Mouse (Mus musculus) kidney, postnatal 10 days (tissue): Measurements from ENCODE around the gene Nlrp3.
A peak's percentile ranks its signal among the peaks of the same experiment; 100 is the strongest.

Source experiments
- DNase-seq: peaks from one replicate; pipeline ENCODE4 v3.0.0; 2021; ENCODE audit warnings: mixed read lengths

Gene Nlrp3

DNA sequence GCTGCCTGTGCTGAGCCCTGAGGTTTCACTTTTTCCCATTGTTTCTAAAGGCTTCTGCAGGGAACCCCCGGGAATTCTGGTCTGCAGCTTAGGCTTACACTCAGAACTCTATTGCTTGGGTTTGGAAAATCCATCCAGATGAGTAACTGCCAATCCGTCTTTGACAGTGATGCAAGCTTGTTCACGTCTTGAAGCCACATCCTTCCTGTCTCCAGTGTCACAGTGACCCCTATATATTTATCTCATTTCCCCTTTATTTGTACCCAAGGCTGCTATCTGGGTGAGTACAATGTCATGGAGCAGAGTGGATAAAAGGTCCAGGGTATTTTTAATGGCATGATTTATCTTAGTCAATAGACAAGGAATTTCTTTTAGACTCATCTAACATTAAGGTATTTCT lies at the start of gene Nlrp3:
Gene Nlrp3 (plus strand): TSS at position 245 of the 400 bp plus-strand sequence.
- no peak for DNase-seq

- DNase-seq: no peak
Observed at GRCm38 (mm10) chr11:59496672-59497310, 44.6 kb upstream of the Nlrp3 start.

DNA sequence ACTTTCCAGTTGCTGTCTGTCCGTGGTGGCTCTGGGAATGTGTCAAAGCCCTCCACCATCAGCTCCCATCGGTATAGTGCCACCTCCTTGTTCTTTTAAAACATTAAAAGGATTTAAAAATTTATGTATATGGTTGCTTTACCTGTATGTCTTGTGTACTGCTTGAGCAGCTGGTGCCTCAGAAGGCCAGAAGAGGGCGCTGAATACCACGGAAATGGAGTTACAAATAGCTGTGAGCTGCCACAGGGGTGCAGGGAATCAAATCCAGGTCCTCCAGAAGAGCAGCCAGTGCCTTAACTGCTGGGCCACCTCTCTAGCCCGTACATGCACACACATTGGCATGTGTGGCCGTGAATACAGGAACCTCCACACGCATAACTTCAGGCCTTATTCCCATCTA lies 43.6 kb upstream of the Nlrp3 start:
- DNase-seq: no peak

GRCm38 (mm10) chr11:59501978-59502700 lies 39.2 kb upstream of the Nlrp3 start:
- DNase-seq: no peak

GRCm38 (mm10) chr11:59505351-59505838 lies 36.0 kb upstream of the Nlrp3 start:
- DNase-seq: peak; percentile 79

GRCm38 (mm10) chr11:59505839-59506712 lies 35.3 kb upstream of the Nlrp3 start:
- peak; percentile 95 for DNase-seq

DNA sequence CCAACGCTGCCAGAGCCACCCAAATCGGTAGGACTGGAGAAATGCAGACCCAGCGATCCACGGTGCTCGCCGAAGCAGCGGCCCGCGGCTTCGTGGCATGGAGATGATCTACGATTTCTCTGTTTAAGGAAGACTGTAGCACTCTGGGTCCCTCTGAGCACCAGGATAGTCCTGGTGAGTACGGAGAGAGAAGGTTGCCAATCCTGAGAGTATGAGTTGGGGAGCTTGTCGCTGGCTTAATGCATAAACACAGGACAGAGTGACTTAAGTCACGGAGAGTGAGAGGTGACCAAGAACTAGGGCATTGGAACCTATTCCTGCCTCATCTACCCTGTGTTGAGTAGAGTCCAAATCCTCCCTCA lies 34.7 kb upstream of the Nlrp3 start:
- DNase-seq: no peak

- no peak for DNase-seq
Observed at GRCm38 (mm10) chr11:59511558-59511957, 29.8 kb upstream of the Nlrp3 start.

DNA sequence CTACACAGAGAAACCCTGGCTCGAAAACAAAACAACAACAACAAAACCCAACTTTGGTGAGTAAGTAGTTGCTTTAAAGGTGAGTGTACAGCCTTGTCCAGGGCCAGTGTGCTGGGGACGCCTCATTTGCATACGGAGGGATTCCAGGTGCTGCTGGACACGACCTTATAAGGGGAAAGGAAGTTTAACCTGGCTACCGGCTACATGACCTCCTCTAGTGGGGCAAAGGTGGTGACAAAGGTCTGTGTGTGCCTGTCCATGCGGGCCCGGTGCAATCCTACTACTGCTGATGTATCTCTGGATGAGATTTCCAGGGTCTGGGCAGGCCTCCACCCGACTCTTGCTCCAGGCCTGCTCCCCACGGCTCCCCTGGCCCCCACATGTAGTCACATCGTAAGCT lies 28.6 kb upstream of the Nlrp3 start:
- no peak for DNase-seq

DNA sequence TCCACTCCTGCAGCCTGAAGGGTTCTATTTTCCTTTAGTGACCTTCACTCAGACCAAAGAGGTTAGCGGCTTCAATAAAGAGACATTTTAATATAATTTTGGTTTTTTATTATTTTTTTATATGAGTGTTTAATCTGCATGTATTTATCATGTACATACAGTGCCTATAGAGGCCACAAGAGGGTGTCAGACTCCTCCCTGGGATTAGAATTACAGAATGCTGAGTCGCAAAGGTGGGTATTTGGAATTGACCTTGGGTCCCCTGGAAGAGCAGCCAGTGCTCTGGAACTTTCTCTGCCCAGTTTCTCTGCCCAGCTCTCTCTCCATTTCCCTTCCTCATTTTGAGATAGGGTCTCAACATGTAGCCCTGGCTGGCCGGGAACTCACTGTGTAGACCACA lies 27.8 kb upstream of the Nlrp3 start:
- DNase-seq: no peak

- no peak for DNase-seq
Observed at GRCm38 (mm10) chr11:59514381-59514780, 27.0 kb upstream of the Nlrp3 start.

DNA sequence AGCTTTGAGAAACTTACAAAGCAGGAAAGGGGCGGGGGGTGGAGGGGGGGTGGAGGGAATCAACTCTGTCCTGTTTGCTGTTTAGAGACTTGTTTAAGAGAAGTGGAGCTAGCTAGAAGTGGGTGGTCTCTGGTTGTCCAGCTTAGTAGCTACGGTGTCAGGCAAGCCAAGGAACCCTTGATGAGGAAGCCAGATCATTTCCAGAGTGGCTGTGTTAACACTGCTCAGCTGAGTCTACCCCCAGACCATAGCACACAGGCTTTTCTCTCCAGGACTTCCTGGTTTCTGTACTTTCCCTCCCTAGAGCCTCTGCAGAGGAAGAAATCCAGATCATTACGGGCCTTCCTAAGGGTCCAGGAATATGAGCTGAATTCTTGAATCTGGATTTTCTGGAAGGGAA lies 26.6 kb upstream of the Nlrp3 start:
- no peak for DNase-seq

- no peak for DNase-seq
Observed at GRCm38 (mm10) chr11:59517441-59517840, 23.9 kb upstream of the Nlrp3 start.

DNA sequence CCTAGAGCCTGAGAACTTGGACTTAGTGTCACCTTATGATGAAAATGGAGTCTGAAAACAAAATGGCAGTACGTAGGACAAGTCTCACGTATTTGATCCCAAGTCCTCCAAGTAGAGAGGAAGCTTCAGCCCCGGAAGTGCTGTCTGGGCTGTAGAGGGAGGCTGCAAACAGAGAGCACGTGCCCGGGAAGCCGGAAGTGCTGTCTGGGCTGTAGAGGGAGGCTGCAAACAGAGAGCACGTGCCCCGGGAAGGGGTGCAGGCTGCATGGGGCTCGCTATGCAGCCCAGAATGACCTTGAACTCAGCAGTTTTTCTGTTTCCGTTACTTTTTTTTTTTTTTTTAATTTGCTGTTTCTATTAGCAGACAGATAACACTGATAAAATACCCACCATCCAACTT lies 23.1 kb upstream of the Nlrp3 start:
- peak; percentile 46 for DNase-seq

- no peak for DNase-seq
Observed at GRCm38 (mm10) chr11:59519741-59520495, 21.4 kb upstream of the Nlrp3 start.

DNA sequence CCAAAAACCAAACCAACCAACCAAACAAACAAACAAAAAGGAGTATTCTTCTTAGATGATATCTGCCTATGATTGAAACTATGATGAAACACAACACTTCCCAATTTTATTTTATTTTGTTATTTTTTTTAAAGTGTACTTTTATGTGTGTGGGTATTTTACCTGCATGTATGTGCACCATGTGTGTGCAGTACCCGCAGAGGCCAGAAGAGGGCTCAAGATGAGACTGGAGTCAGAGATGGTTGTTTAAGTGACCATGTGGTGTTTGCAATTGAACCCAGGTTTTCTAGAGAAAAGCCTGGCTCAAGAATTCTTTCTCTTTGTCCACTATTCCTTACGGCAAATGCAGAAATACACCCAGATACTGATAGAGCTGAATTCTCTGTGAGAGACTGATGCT lies 17.2 kb upstream of the Nlrp3 start:
- peak; percentile 27 for DNase-seq

DNA sequence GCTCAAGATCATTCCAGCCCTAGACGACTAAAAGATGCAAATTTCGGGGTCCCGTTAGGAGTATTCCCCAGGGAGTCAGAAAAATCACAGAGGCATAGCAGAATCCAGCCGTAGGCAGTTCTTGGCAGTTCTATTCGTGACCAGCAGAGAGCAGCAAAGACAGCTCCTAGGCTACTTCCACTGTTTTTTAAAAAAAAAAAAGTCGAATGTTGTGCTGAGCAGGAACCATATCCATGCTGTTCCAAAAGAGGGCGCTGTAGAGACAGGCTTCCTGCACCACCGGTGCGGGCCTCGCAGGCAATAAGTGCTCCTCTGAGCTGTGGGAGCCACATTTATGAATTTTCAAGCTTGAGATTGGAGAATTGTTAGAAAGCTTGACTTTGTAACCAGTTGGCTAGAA lies 16.1 kb upstream of the Nlrp3 start:
- DNase-seq: peak; percentile 87

DNA sequence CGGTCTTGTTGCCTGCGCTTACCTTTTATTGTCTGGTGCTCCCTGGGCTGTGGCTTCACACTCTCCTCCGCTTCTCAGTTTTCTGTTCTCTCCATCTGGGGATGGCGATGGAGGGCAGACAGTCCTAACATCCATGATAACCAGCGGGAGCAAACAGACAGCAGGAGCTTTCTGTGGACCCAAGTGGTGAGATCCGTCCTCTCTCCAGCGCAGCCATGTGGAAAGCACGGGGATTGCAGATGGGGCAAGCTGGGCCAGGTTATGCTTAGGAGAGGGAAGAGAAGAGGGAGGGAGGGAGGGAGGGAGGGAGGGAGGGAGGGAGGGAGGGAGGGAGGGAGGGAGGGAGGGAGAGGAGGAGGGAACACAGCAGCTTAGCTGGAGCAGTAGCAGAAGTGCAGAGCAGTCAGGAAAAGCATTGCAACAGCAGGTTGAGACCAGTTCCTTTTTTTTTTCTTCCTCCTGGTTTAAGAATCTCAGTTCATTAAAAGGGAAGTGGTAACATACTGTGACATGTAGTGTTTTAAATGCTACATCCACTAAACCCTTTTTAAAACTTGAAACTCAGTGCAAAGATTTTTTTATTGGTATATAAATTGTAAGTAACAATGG lies 14.8 kb upstream of the Nlrp3 start, which contains the start of gene Zkscan17:
Gene Zkscan17 (minus strand): TSS at position 280 of the 609 bp plus-strand sequence.
- peak; percentile 44 for DNase-seq

GRCm38 (mm10) chr11:59530221-59530620 lies 11.1 kb upstream of the Nlrp3 start:
- DNase-seq: no peak

DNA sequence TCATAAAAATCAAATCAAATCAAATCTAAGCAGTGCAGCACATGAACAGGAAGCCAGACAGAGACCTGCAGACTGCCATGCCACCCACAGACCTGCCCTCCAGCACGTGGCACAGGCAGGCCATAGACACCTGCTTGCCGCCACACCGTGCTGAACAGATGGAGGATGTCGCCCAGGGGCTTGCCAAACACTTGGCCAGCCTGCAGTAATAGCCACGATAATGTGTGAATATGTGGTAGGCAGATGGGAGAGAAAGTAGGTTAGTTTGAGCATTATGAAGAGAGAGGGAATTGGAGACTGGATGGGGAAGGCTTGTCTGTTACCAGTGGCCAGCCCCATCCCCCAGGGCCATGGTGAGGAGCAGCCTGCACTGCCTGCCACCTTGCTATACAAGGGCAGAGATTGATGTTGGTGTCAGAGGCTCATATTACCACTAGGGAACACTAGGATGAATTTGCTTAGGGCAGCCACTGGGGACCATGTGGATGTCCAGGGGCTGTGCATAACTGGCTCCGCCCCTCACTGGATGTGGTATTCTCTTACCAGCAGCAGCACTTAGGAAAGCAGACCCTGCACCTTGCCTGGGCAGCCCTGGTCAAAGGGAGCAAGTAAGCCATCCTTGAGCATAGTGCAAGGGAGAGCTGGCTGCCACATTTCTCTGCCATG lies 10.4 kb upstream of the Nlrp3 start:
- no peak for DNase-seq

DNA sequence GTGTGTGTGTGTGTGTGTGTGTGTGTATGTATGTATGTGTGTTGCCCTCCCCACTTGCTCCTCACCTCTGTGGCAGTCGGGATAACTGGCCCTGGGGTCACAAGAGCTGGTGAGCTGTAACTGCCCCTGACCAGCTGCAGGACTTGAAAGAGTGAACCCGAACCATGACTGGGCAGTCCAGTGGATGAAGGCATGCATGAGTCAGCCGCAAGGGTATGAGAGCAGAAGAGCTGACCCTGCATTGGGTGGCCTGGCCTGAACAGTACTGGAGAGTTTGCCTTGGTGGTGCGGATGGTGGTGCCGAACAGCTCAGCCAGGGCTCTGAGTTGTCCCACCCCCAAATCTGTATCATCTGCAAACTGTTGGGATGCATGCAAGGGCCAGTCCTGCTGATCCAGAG lies 9.8 kb upstream of the Nlrp3 start:
- no peak for DNase-seq
